Mouse (Mus musculus) embryonic fibroblast, embryonic 13.5 days (primary cell): Measurements from ENCODE around the gene Bend3. TPM values are rescaled to one million over a fixed set of nuclear protein-coding genes. Genes with fewer than 3 reads are reported as not detected.
A peak's percentile ranks its signal among the peaks of the same experiment; 100 is the strongest.

Experiments
- H3K27ac ChIP-seq: 2 replicates; pipeline ENCODE4 v1.5.1; 2012; ENCODE audit warnings: low read length, control low read depth, inconsistent platforms; ENCODE audit not compliant: insufficient read depth
- H3K4me1 ChIP-seq: 2 replicates; pipeline ENCODE4 v1.6.1; 2011; ENCODE audit warnings: low read length; ENCODE audit not compliant: control insufficient read depth, insufficient read depth
- H3K4me3 ChIP-seq: 2 replicates; pipeline ENCODE4 v1.5.1; 2011; ENCODE audit warnings: mild to moderate bottlenecking, control low read depth, low read length; ENCODE audit not compliant: insufficient read depth
- CTCF ChIP-seq: IDR thresholded peaks from 2 replicates; pipeline ENCODE4 v1.5.1; 2011; ENCODE audit warnings: mild to moderate bottlenecking, control low read depth, low read length, moderate library complexity, borderline replicate concordance; ENCODE audit not compliant: insufficient read depth
- POLR2A ChIP-seq: IDR thresholded peaks from 2 replicates; pipeline ENCODE4 v1.6.1; 2011; ENCODE audit warnings: low read depth, mild to moderate bottlenecking, control low read depth, low read length, moderate library complexity
- polyA plus RNA-seq: library from polyadenylated mRNA; stranded (reverse); fragments of >200 nt; gene quantifications from 2 replicates; pipeline ENCODE4 v1.2.4, GENCODE M21; 2011; ENCODE audit warnings: low read depth; ENCODE audit not compliant: missing spikeins, insufficient read length

Gene Bend3
- polyA plus RNA-seq, 1 experiment: 8.8 TPM

DNA sequence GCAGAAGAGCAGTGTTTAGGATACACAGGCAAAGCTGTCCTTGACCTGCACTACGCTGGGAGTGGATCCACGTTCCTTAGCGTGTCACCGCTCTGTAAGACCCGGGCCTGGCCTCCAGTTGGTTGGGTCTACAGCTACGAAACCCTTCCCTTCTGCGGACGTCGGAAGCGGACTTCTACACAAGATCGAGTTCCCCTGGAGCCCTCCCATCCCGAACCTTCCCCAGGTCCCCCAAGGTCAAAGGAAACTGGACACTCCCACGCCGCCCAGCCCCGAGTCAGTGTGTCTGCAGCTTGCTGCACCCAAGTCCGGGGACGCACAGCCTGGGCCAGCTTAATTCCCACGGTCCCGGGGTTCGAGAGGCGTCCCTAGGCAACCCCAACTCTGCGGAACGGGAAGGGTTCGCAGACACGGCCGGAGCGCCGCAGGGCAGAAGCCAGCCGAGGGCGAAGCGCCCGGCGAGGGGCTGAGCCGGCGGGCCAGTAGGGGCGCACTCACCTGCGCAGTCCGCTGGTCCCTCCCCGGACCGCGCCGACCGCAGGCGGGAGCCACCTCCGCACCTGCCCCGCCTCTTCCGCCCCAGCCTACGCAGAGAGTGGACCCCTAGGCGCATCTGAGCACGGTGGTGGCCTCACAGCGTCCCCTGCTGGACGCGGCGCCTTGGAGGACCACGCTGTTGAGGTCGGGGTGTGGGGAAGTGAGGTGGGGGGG is 62.0 kb downstream of the Bend3 start, which contains the start of gene 1700021F05Rik:
Gene 1700021F05Rik (minus strand): TSS at position 553 of the 711 bp plus-strand sequence.
- Histone ChIP-seq H3K4me3 (peak within 1 kb of the TSS; percentile 70), H3K27ac (0 out of 2 replicates have a peak within 1 kb of the TSS, but pooled peaks have one; percentile 6), H3K4me1 (peaks cover 10% of the 10 kb centered on the region)
- TF ChIP-seq CTCF (peak; percentile 98), POLR2A (peak; percentile 70)

GRCm38 (mm10) chr10:43541153-43541544 is 62.5 kb downstream of the Bend3 start:
- no peak for TF ChIP-seq CTCF
- TF ChIP-seq POLR2A: no peak
- Histone ChIP-seq H3K4me1 (peaks cover 10% of the 10 kb centered on the region), H3K27ac (no peak overlapping the region), H3K4me3 (no peak overlapping the region)

GRCm38 (mm10) chr10:43549411-43549810 is 70.8 kb downstream of the Bend3 start:
- no peak for TF ChIP-seq CTCF
- no peak for TF ChIP-seq POLR2A
- H3K4me1 ChIP-seq: no peaks in the 10 kb centered on the region
- no peak overlapping the region for H3K4me3 ChIP-seq
- no peak overlapping the region for H3K27ac ChIP-seq

DNA sequence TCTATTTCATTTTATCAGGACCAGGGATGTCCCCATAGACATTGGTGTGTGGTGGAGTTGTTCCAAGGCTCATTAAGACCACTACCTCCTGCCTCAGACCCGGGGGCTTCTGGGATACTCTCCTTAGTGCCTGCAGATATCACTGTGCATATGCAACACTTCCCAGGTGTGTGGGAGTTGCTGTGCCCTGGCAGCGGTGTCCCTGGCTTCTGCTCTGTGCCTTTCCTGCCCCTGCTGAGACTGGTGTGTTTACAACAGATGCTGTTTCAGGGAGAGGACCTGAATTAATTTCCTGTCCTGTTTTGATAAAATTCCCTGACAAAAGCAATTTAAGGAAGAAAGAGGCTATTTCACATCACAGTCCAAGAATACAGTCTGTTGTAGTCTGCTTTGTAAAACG is 72.3 kb downstream of the Bend3 start:
- no peak overlapping the region for H3K27ac ChIP-seq
- no peak overlapping the region for H3K4me3 ChIP-seq
- no peak for TF ChIP-seq CTCF
- no peak for TF ChIP-seq POLR2A
- no peaks in the 10 kb centered on the region for H3K4me1 ChIP-seq

DNA sequence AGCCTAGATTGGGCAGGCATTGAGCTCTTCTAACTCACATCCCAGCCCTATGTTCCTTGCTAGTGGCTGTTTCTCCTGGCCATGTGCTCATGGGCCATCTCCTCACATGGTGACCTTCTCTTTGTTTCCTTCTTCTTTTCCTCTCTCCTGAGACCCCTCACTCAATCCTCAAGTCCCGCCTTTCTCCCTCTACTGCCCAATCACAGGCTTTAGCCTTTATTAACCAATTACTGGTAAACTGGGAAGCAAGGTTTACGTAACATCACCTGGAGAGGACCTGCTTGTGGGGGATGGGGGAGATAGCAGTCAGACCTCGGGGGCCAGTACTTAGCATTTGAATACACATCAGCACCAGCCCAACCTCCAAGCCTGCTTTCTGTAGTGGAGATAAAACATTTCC is 72.8 kb downstream of the Bend3 start:
- no peak overlapping the region for H3K27ac ChIP-seq
- TF ChIP-seq CTCF (no peak), POLR2A (no peak)
- H3K4me1 ChIP-seq: no peaks in the 10 kb centered on the region
- no peak overlapping the region for H3K4me3 ChIP-seq

DNA sequence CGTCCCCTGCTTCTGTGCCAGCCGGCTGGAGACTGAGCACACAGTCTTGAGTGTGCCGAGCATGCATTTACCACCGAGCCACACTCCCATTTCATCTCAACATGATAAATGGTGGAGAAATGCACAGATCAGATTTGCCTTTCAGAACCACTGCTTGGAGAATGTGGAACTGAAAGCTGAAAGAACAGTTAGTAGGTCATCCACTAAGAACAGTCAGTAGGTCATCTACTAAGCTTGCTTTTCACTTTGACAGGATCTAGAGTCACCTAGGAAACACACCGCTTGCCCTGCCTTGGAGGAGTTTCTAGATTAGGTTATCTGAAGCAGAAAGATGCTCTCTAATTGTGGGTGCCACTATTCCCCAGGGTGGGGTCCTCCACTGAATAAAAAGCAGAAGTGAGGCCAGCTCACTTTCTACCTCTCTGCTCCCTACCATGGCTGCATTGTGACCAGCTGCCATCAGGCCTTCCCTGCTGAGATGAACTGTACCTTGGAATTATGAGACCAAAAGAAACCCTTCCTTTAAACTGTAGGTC is 79.1 kb downstream of the Bend3 start:
- no peaks in the 10 kb centered on the region for H3K4me1 ChIP-seq
- TF ChIP-seq POLR2A (no peak), CTCF (no peak)
- no peak overlapping the region for H3K4me3 ChIP-seq
- H3K27ac ChIP-seq: no peak overlapping the region

DNA sequence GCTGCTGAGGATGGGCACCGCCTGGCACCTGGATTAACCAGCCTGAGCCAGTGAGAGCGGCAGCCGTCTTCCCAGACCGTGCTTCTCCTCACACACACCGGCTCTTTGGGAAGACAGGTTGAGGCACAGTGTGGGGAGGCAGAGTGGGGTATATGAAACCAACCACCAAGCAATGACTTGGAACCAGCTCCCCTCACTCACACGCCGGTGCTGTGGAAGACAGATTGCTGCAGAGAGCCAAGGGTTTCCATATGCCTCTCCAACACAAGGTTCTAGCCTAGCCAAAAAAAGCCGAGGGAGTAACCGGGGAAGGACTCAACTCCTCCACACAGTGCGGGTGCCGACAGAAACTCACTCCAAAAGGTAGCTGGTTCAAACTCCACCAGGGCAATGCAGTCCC is 80.7 kb downstream of the Bend3 start:
- H3K4me1 ChIP-seq: no peaks in the 10 kb centered on the region
- TF ChIP-seq CTCF (no peak), POLR2A (no peak)
- H3K27ac ChIP-seq: no peak overlapping the region
- H3K4me3 ChIP-seq: no peak overlapping the region

DNA sequence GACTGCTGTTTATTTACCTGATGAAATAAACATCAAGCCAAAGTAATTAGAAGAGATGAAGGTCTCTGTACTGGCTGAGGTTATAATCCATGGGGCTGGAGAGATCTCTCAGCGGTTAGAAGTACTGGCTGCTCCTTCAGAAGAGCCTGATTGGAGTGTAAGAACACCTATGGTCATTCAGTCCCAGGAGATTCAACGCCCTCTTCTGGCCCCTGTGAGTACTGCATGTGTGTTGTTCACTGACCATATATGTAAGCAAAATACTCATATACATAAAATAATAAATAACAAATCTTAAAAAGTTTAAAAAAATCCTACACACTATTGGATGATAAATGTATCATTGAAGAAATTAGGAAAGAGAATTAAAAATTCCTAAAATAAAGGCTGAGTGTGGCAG is 82.1 kb downstream of the Bend3 start:
- no peak overlapping the region for H3K27ac ChIP-seq
- no peak for TF ChIP-seq CTCF
- no peak for TF ChIP-seq POLR2A
- no peak overlapping the region for H3K4me3 ChIP-seq

DNA sequence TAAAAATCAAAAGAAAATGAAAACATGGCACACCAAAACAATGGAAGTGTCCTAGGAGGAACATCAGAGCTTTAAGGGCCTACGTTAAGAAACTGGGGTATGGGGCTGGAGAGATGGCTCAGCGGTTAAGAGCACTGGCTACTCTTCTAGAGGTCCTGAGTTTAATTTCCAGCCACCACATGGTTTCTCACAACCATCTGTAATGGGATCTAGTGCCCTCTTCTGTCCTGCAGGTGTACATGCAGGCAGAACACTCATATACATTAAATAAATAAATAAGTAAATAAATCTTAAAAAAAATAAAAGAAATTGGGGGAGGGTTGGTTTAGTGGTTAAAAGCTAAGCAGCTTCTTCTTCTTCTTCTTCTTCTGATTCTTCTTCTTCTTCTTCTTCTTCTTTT is 82.7 kb downstream of the Bend3 start:
- H3K27ac ChIP-seq: no peak overlapping the region
- H3K4me3 ChIP-seq: no peak overlapping the region
- TF ChIP-seq CTCF: no peak
- no peak for TF ChIP-seq POLR2A
- H3K4me1 ChIP-seq: no peaks in the 10 kb centered on the region

More for the DNA sequence above, 82.1 kb downstream of the Bend3 start:
- no peaks in the 10 kb centered on the region for H3K4me1 ChIP-seq

Other genes starting within 250 kb of the Bend3 start
- 15.4 and 21.8 TPM in 2 replicates for gene Gm9803, start 45.3 kb downstream of the Bend3 start, polyA plus RNA-seq
- 30.7 and 32.6 TPM in 2 replicates for gene 1700021F05Rik, start 62.2 kb downstream of the Bend3 start, polyA plus RNA-seq
- 63.0 and 85.7 TPM in 2 replicates for gene Cd24a, start 99.5 kb downstream of the Bend3 start, polyA plus RNA-seq